Mouse (Mus musculus) gastrocnemius, adult 2 months (tissue): ENCODE data around the gene Baz2a. TPM values are rescaled to one million over a fixed set of nuclear protein-coding genes. Genes with fewer than 3 reads are reported as not detected.

Experiments
- DNase-seq: peaks from one replicate; pipeline ENCODE4 v3.0.0; 2022
- H3K27ac ChIP-seq: fragments of 200-600 bp; 2 replicates; pipeline ENCODE4 v1.8.1; 2022; ENCODE audit warnings: mild to moderate bottlenecking
- H3K4me3 ChIP-seq: fragments of 200-600 bp; 2 replicates; pipeline ENCODE4 v1.8.1; 2022; ENCODE audit warnings: mild to moderate bottlenecking, moderate library complexity
- CTCF ChIP-seq: fragments of 200-600 bp; IDR thresholded peaks from 2 replicates; pipeline ENCODE4 v1.8.1; 2022; ENCODE audit warnings: antibody characterized with exemption, mild to moderate bottlenecking, moderate library complexity
- intact Hi-C: fragments of 180-260 bp; cut with DNase I; formaldehyde crosslinking; loops from one replicate; pipeline ENCODE4 v1.15.1; 2025
- microRNA-seq: library from miRNA; unstranded; fragments of <30 nt; microRNA quantifications from one replicate; pipeline ENCODE4 v1.2.0, GENCODE M21; 2021
- total RNA-seq, 2 experiments: library from RNA; stranded (reverse); gene quantifications; 2 replicates each; pipeline ENCODE4 v1.2.3; 2021

Gene Baz2a
- total RNA-seq, 2 experiments from 2014 or later = 12.7 to 13.2 TPM

DNA sequence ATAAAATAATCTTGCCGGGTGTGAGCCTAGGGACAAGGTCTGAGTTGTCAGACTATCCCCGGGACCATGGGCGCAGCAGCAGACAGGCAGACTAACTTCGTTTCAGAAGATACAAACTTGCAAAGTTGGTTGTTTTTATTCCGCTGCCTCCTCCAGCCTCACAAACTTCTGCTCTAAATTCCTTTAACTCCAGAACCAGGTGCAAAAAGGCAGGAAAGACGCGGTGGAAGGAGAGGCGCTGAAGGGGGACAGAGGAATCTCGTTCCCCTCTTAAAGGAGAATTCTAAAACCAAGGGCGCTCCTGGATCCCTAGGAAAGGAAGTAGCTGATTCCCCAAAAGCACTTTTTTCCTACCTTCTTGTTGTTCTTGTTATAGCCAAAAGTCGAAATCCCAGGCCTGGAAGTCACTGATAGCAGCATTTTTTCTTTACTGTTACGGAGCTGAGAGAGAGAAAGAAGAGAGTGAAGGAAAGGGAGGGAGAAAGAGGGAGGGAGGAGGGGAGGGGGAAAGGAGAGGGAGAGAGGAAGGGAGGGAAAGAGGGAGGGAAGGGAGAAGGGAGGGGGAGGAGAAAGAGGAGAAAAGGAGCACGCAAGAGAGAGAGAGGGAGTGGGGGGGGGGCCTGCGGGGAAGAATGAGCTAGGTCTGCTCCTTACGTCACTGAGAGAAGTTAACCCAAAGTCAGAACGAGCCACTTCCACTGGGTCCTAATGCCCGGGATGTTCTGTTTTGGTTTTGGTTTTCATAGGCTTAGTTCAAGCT lies 84.8 kb downstream of the Baz2a start:
- Histone ChIP-seq H3K27ac (peak overlapping the region; percentile 90), H3K4me3 (peak overlapping the region; percentile 87)
- no peak for TF ChIP-seq CTCF
- intact Hi-C loops = loop anchor here (2.0 kb wide), 1 partner anchor 79 kb away; no protein-coding TSS in a partner anchor
- DNase-seq = peak; percentile 75

DNA sequence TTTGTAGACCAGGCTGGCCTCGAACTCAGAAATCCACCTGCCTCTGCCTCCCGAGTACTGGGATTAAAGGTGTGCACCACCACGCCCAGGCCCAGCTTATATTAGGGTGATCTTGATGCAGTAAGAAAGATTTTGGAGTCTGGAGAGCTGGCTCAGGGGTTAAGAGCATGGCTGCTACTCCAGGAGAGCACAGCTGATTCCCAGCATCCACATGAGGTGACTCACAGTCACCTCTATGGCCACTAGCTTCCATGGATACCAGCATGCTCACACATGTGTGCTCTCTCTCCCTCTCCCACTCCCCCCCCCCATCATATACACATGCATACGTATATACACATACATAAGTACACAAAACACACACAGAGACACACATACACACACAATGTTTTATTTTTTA lies 85.9 kb downstream of the Baz2a start:
- no peak for DNase-seq
- intact Hi-C loops = loop anchor here (2.0 kb wide), 1 partner anchor 81 kb away; no protein-coding TSS in a partner anchor
- TF ChIP-seq CTCF = no peak
- H3K27ac ChIP-seq = peak overlapping the region; percentile 90
- H3K4me3 ChIP-seq = peak overlapping the region; percentile 7; the same call in 1 of the 2 replicates

Small RNAs within 50 kb of the gene (microRNA-seq; reads per million reads assigned to microRNA genes)
- gene Mir677 = 23.8 reads per million, percentile 18 among the genes with 10 or more reads in this experiment

Other genes with a start within 250 kb of the Baz2a start
- gene Rdh19, start 241.6 kb upstream of the Baz2a start, total RNA-seq = not detected
- not detected for gene Rdh16f2, start 225.1 kb upstream of the Baz2a start, total RNA-seq
- not detected for gene Rdh7, start 202.8 kb upstream of the Baz2a start, total RNA-seq
- gene Sdr9c7, start 193.1 kb upstream of the Baz2a start, total RNA-seq = not detected
- gene Hsd17b6, start 84.0 kb upstream of the Baz2a start, total RNA-seq = not detected
- gene Prim1, start 76.4 kb upstream of the Baz2a start, total RNA-seq = under 1 TPM; 0.61 to 0.95 TPM
- 100 to 1,000 TPM; 385 to 418 TPM for gene Naca, start 56.0 kb upstream of the Baz2a start, total RNA-seq
- gene Ptges3, start 32.6 kb upstream of the Baz2a start, total RNA-seq = 10 to 100 TPM; 75.4 to 81.3 TPM
- gene Atp5b, start 8.3 kb upstream of the Baz2a start, total RNA-seq = 1,000 to 10,000 TPM; 3,225 to 4,497 TPM
- gene Rbms2, start 88.7 kb downstream of the Baz2a start, total RNA-seq = 10 to 100 TPM; 51.8 to 71.2 TPM
- under 1 TPM; 0.59 to 0.67 TPM for gene Gls2, start 102.9 kb downstream of the Baz2a start, total RNA-seq
- 10 to 100 TPM; 29.5 to 36.4 TPM for gene Spryd4, start 120.2 kb downstream of the Baz2a start, total RNA-seq
- gene Mip, start 134.3 kb downstream of the Baz2a start, total RNA-seq = not detected
- 1 to 10 TPM; 1.8 to 2.5 TPM for gene Timeless, start 140.5 kb downstream of the Baz2a start, total RNA-seq
- not detected for gene Apon, start 162.5 kb downstream of the Baz2a start, total RNA-seq
- gene Apof, start 177.1 kb downstream of the Baz2a start, total RNA-seq = not detected
- gene Stat2, start 179.0 kb downstream of the Baz2a start, total RNA-seq = 1 to 10 TPM; 3.2 to 4.5 TPM
- not detected for gene Il23a, start 207.2 kb downstream of the Baz2a start, total RNA-seq
- gene Pan2, start 211.8 kb downstream of the Baz2a start, total RNA-seq = 1 to 10 TPM; 5.1 to 5.3 TPM
- gene Cnpy2, start 230.9 kb downstream of the Baz2a start, total RNA-seq = 10 to 100 TPM; 35.1 to 52.1 TPM
- 100 to 1,000 TPM; 541 to 658 TPM for gene Cs, start 246.2 kb downstream of the Baz2a start, total RNA-seq